Mouse (Mus musculus): Measurements from ENCODE around the gene Ampd2.

The Ampd2 gene

GRCm38 (mm10) chr3:108086470-108086979 is at the start of gene Ampd2:
Ampd2 (minus strand) TSS chr3:108086651.
- 4% methylated on average over 29 of the region's 29 CpGs for WGBS

GRCm38 (mm10) chr3:108134701-108135100 is 48.2 kb upstream of the Ampd2 start:
- 35% methylated on average over 11 of the region's 11 CpGs for WGBS

GRCm38 (mm10) chr3:108132484-108132883 is 46.0 kb upstream of the Ampd2 start:
- 77% methylated on average over 1 of the region's 1 CpGs for WGBS

- WGBS: 68% methylated on average over 1 of the region's 1 CpGs
Observed at GRCm38 (mm10) chr3:108131821-108132220, 45.4 kb upstream of the Ampd2 start.

DNA sequence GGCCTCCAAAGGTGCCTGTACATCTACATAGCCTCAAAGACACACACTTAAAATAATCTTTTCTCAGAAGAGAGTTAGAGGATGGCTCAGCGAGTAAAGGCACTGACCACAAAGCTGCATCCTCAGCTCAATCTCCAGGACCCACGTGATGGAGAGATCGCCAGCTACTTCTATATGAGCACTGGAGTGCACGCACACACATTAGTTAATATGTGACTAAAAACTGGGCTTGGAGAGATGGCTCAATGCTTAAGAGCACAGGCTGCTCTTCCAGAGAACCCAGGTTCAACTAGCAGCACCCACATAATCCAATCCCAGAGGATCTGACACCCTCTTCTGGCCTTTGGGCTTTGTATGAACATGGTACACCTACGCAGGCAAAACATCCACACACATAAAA is 44.8 kb upstream of the Ampd2 start:
- 94% methylated on average over 5 of the region's 5 CpGs for WGBS

DNA sequence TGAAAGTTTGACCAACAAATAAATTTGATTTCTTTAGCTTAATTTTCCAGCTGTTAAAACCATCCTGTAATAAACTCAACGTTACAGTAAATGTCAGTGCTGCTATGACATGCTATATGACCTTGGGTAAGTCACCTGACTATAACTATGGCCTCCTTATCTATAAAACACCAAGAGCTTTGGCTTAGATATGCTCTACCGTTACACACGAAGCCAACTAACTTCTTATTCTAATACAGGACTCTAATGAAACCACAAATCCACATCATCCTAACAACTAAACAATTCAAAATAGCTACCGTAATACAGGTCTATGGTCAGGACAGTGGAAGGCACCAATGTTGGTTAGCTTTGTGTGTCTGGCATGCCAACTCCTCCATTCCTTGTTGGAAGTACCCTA is 43.4 kb upstream of the Ampd2 start:
- 93% methylated on average over 4 of the region's 4 CpGs for WGBS

DNA sequence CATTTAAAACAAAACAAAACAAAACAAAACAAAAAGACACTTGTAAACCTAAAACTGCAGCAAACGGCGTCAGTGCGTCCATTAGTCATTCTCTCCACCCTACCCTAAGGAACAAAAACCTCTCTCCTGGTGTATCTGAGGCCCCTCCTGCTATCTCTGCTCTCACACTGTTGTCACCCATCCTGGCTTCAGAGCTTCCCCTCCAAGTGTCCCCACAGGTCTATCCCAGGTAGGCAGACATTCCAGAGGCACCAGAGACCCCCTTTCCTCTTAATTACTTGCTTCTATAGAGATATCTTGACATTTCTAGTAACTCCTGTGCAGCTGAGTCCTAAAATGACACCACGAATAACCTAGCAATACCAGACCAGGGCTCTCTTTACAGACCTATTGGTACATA is 42.9 kb upstream of the Ampd2 start:
- WGBS: 86% methylated on average over 4 of the region's 4 CpGs

GRCm38 (mm10) chr3:108128520-108128919 is 42.1 kb upstream of the Ampd2 start:
- WGBS: 65% methylated on average over 5 of the region's 5 CpGs

DNA sequence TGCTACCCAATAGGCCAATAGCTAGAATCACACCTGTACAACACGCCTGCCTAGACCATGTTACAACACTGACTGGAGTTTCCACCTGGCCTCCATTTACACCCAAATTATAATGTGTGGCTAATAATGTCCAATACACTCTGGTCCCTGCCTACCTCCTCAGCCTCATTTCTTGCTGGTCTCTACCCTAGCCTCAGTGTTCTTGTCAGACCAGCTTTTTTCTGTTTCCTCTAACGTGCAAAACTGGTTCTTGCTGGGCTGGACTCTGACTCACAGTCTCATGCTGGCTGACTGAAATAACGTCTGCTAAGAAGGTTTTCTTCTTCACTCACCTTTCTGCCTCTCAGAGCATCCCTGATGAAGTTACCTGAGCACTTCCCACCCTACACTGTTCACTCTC is 39.9 kb upstream of the Ampd2 start:
- 84% methylated on average over 3 of the region's 3 CpGs for WGBS

GRCm38 (mm10) chr3:108124131-108124530 is 37.7 kb upstream of the Ampd2 start:
- WGBS: 60% methylated on average over 1 of the region's 1 CpGs

GRCm38 (mm10) chr3:108123242-108123641 is 36.8 kb upstream of the Ampd2 start:
- 47% methylated on average over 5 of the region's 5 CpGs for WGBS

DNA sequence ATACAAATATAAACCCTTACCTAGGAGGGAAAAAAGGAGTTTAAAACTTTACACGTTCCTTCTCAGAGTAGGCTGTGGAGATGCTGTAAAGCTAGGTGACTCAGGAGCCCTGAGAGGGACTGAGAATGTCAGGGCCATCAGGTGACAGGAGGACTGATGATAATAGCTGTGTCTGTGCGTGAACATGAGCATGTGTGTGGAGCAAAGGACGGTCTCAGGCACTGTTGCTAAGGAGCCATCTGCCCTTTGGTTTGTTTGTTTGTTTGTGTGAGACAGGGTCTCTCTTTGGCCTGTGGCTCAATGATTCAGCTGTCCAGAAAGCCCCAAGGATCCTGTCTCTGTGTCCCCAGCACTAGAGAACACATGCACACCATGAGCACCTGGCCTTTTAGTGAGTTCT is 34.6 kb upstream of the Ampd2 start:
- 74% methylated on average over 3 of the region's 3 CpGs for WGBS

DNA sequence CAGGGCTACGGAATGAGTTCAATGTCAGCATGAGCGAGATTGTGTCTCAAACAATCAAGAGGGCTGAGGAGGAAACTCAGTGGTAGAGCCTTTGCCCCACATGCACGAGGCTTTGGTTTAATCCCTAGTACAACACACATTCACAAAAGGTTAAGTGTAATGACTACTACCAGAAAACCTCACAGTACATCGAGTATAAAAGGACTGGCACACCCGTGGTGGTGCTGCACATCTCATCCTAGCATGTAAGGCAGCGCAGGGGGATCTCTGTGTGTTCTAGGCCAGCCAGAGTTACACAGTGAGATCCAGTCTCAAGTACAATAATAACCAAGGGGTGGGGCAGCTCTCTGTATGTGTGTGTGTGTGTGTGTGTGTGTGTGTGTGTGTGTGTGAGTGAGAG is 31.0 kb upstream of the Ampd2 start:
- 91% methylated on average over 6 of the region's 6 CpGs for WGBS

DNA sequence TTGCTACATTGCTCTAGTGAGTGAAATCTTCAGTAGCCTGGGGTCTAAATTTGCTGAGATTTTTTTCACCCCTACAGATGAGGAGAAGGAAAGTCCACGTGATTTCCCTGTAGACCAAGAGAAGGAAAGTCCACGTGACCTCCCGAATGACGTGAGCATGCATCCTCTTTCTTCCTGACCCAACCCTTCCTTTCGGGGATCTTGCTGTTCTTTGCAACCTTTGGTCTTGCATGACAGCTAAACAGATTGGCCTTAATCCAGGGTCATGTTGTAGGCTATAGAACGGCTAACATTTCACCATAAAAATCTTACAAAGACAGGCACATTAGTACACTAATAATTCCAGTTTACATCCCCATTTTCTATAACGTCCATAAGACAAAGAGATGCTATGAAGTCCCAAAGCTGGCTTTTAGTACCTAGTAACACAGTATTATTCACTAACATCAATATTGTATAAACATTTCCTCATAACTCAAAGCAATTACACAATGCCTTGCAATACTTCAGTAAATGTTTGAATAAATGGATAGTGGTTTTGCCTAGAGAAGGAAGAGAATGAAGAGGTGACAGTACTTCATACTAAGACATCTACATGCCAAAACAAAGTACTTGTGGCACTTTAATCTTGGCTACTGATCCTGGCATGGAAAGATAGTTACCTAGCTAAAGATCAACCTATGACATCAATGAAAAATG is 27.3 kb upstream of the Ampd2 start:
- WGBS: 78% methylated on average over 7 of the region's 7 CpGs

- WGBS: 55% methylated on average over 4 of the region's 4 CpGs
Observed at GRCm38 (mm10) chr3:108112666-108113065, 26.2 kb upstream of the Ampd2 start.

DNA sequence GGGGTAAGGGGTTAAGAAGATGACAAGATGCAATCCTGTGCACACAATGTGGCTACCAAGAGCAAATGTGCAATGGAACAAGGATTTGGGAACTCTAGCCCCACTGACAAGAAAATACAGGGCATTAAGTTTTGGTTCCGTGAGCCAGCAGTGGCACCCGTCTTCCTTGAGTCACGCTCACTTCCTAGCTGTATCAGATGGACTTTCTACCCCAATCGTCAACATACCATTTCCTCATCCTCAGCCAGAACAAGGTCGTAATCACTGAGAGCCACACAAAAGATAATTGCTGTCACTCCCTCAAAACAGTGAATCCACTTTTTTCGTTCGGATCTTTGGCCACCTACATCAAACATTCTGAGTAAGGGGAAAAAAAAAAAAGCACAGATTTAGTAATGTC is 25.8 kb upstream of the Ampd2 start:
- 62% methylated on average over 7 of the region's 7 CpGs for WGBS

DNA sequence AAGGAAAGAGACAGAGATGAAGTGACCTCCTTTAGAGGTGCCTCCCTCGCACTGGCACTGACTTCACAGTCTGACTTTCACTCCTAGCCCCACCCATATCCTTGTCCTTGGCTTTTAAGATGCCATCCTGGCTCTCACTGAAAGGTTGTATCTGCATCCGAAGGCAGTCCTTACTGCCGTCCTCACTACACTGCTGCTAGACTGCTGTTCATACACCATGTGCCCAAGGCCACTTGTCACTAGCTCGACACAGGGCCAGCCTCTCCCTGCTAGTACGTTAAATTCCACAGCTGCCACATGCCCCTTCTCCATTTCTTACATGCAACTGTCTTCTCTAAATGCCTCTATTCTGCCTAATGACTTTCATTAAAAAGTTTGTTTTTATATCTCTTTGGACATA is 24.9 kb upstream of the Ampd2 start:
- 72% methylated on average over 5 of the region's 5 CpGs for WGBS

DNA sequence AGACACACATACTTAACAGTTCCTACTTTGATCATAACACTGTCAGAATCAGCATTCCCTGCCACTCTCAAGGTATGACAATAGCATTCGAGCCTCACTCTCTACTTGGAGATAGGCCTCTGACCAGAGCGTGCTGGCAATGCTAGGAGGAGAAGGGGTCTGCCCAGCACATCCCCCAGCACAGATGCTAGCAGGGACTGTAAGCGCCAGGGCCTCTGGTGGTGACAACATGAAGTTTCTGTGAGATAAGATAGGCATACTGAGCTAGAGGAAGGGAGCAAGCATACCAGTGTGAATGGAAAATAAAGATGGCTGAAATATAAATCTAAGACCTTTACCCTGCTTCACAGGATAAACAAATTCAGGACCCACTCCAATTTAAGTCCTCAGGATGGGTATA is 18.8 kb upstream of the Ampd2 start:
- WGBS: 84% methylated on average over 3 of the region's 3 CpGs

DNA sequence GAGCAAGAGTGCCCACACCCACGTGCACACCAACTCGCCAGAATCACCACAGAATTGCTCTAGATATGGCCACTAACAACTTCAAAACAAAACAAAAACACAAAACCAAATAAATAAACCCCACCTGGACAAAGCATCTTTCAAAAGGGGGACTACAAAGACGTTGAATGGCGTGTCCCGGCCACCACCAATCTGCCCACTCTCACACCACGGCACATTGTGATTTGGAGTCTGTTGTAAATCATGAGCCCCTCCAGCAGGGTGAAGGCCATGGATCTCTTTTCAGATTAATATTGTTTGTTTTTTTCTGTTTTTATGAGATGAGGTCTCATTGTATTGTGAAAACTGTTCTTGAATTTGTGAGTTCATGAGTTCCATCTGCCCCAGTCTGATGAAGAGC is 15.6 kb upstream of the Ampd2 start:
- 47% methylated on average over 6 of the region's 6 CpGs for WGBS

GRCm38 (mm10) chr3:108101594-108101993 is 15.1 kb upstream of the Ampd2 start:
- 24% methylated on average over 3 of the region's 3 CpGs for WGBS

GRCm38 (mm10) chr3:108098316-108098715 is 11.9 kb upstream of the Ampd2 start:
- 91% methylated on average over 6 of the region's 6 CpGs for WGBS

- WGBS: 90% methylated on average over 8 of the region's 8 CpGs
Observed at GRCm38 (mm10) chr3:108097656-108098055, 11.2 kb upstream of the Ampd2 start.

DNA sequence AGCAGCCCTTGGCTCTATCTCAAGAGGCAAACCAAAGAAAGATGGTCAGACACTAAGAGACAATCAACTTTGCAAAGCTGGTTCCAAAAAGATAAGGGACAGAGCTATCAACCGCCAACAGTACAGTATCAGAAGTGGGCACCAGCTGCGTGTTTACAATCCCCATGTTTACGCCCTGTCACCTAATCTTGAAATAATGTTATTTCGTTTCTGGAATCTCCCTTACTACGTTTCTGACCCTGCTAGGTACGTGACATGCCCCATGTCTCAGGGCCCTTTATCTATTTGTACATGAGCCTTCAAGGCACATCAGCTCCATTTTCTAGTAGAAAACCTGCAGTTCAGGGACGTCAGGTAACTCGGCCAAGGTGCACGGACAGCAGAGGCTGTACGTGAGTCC is 10.3 kb upstream of the Ampd2 start:
- 93% methylated on average over 10 of the region's 10 CpGs for WGBS

DNA sequence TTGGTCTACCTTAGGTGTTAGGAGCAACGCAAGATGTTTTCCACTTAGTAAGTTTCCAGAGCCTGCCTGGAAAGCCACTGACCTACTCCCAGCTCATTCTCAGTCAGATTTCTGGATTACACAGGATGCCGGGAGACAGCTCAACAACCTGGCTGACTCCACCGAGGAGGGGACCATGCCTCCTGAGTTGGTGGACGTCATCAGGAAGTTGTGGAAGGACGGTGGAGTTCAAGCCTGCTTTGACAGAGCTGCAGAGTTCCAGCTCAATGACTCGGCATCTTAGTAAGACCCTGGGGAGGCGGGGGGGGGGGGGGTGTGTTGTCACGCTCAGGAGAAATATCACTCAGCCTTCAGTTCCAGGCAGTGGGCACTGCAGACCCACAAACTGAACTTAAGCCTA is 9.8 kb upstream of the Ampd2 start:
- 81% methylated on average over 8 of the region's 8 CpGs for WGBS
